Mouse (Mus musculus): ENCODE results near the gene Nacc1. TPM values are rescaled to one million over a fixed set of nuclear protein-coding genes. Genes with fewer than 3 reads are reported as not detected.

Gene Nacc1
- polyA plus RNA-seq, 1 experiment from 2014 or later = 12.5 TPM

DNA sequence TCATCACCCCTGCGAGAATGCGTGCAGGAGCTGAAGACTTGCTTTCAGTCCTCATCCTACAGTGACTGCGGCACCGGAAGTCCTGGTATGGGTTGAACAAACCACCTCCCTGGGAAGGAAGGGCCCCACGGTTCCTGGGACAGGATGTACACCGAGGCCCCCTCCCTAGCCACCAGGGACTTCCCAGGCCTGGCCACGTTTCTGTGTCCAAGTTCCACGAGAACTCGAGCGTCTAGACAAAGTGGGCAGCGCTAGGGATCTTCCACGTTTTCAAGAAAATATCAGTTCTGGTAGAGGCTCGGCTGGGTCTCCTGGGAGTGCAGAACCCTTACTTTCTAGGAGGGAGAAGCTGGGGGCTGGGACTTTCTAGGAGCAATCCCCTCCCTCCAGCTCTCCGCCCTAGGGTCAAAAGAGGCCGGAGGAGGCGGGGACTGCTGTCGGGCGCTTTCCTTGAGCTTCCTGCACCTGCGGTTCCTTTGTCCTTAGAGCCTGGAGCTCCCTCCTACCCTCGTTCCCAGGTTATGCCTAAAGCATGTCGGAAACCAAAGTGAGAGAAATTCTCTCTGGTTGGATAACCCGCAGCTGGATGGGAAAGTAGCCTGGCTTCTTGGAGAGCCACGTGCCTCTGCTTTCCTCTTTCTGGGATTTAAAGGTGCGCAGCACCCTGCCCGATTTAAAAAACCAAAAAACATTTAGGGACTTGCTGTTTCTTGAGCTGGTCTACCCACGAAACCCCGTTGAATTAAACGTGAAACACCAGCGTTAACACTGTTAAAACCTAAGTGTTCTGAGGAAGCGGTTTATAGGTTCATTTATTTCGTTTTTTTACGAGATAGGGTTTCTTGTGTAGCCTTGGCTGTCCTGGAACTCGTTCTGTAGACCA lies 27.5 kb downstream of the Nacc1 start:
- Histone ChIP-seq H3K36me3 (no peaks in the 10 kb centered on the region), H3K9me3 (replicated peaks) (no peaks in the 10 kb centered on the region), H3K27ac (peak overlapping the region; percentile 98), H3K27me3 (replicated peaks) (peaks cover 11% of the 10 kb centered on the region), H3K4me2 (peak overlapping the region; percentile 98), H3K4me1 (peaks cover 78% of the 10 kb centered on the region), H3K9ac (peak overlapping the region; percentile 92), H3K4me3 (peak overlapping the region; percentile 75)
- ATAC-seq = no peak
- WGBS (ENCODE audit: insufficient replicate concordance) = 3% methylated on average over 33 of the region's 33 CpGs

DNA sequence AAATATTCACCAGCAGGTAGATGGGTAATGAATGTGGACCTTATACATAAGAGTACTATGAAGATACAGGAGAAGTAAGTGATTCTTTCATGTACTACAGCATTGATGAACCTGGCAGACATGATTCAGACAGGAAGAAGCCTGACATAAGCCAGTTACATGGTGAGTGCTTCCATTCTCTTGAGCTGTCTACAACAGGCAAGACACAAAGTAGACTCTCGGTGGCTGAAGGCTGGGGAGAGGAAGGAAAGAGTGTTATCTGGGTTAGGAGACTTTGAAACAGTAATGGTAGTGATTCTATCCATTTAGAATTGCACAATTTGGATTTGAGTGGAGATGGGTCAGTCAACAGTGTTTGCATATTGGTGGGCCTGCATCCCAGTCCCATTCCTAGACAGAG lies 28.7 kb downstream of the Nacc1 start:
- H3K36me3 ChIP-seq = no peaks in the 10 kb centered on the region
- H3K27me3 ChIP-seq (replicated peaks) = peaks cover 17% of the 10 kb centered on the region
- no peak overlapping the region for H3K4me3 ChIP-seq
- no peak overlapping the region for H3K9ac ChIP-seq
- H3K9me3 ChIP-seq (replicated peaks) = no peaks in the 10 kb centered on the region
- peaks cover 85% of the 10 kb centered on the region for H3K4me1 ChIP-seq
- peak overlapping the region; percentile 98; the same call in 1 of the 2 replicates for H3K27ac ChIP-seq
- no peak for ATAC-seq
- WGBS (ENCODE audit: insufficient replicate concordance) = 21% methylated on average over 1 of the region's 1 CpGs
- no peak overlapping the region for H3K4me2 ChIP-seq

DNA sequence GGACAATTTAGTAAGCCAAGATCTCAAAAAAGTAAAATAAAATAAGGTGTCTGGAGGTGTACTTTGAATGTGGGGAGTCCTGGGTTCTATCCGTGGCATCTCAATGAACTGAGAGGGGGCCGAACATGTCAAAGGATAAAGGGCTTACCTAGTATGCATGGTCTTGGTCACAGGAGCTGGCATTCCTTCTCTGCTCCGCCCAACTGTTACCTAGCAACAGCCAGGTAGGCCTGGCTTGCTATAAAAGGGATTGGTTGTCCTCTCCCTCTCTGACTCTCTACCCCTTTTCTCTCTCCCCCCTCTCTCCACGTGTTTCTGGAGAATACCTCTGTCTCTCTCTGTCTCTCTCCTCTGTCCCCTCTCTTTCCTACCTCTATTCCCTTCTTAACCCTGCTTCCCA lies 30.0 kb downstream of the Nacc1 start:
- H3K4me1 ChIP-seq = peaks cover 82% of the 10 kb centered on the region

DNA sequence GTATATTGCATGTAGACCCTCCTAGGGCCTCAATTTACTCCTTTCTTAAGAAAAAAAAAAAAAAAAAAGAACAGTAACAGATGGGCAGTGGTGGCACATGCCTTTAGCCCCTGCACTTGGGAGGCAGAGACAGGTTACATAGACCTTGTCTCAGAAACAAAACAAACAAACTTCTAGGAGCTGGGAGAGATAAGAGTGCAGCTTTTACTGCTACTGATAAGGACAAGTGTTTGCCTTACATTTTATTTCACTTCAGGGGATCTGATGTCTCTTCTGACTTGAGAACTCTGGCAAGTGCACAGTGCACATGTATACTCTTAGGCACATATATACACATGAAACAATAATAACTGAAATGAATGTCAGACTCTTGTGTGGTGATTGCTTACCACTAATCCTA lies 30.5 kb downstream of the Nacc1 start:
- Histone ChIP-seq H3K27ac (peak overlapping the region; percentile 81), H3K9me3 (replicated peaks) (no peaks in the 10 kb centered on the region), H3K4me1 (peaks cover 79% of the 10 kb centered on the region), H3K4me2 (peak overlapping the region; percentile 88), H3K36me3 (no peaks in the 10 kb centered on the region), H3K4me3 (peak overlapping the region; percentile 53), H3K9ac (peak overlapping the region; percentile 69), H3K27me3 (replicated peaks) (peaks cover 17% of the 10 kb centered on the region)
- ATAC-seq = no peak

More for the DNA sequence above, 30.0 kb downstream of the Nacc1 start:
- peaks cover 17% of the 10 kb centered on the region for H3K27me3 ChIP-seq (replicated peaks)
- peak overlapping the region; percentile 88 for H3K4me2 ChIP-seq
- no peak for ATAC-seq
- H3K9ac ChIP-seq = peak overlapping the region; percentile 69; the same call in 1 of the 2 replicates
- peak overlapping the region; percentile 81 for H3K27ac ChIP-seq
- no peaks in the 10 kb centered on the region for H3K9me3 ChIP-seq (replicated peaks)
- no peak overlapping the region for H3K4me3 ChIP-seq
- 69% methylated on average over 4 of the region's 4 CpGs for WGBS (ENCODE audit: insufficient replicate concordance)
- H3K36me3 ChIP-seq = no peaks in the 10 kb centered on the region

DNA sequence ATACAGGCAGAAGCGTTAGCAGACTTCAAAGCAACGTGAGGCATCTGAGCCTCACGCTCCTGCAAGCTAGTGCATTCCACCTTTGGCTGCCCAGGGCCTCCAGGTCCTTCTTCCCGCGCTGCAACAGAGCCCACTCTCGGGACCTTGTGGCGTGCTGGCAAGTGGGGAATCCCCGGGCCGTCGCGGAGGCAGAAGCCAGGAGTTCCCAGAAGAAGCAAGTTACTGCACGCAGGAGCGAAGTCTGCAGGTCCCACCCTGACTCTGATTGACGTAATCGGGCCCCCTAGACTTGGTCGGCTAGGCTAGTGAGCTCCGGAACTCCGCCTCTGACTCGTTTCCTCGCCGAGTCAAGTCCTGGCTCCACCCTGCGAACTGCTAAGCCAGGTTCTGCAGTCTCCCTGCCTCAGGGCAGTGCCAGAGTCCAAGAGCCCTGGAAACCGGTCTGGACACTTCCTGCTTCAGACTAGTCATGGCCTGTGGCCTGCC lies 31.0 kb downstream of the Nacc1 start:
- Histone ChIP-seq H3K4me1 (peaks cover 75% of the 10 kb centered on the region), H3K9ac (peak overlapping the region; percentile 69), H3K36me3 (no peaks in the 10 kb centered on the region), H3K9me3 (replicated peaks) (no peaks in the 10 kb centered on the region), H3K27me3 (replicated peaks) (peaks cover 17% of the 10 kb centered on the region), H3K4me3 (peak overlapping the region; percentile 53), H3K4me2 (peak overlapping the region; percentile 88), H3K27ac (peak overlapping the region; percentile 81)
- 2% methylated on average over 23 of the region's 23 CpGs for WGBS (ENCODE audit: insufficient replicate concordance)
- peak; percentile 72 for ATAC-seq

DNA sequence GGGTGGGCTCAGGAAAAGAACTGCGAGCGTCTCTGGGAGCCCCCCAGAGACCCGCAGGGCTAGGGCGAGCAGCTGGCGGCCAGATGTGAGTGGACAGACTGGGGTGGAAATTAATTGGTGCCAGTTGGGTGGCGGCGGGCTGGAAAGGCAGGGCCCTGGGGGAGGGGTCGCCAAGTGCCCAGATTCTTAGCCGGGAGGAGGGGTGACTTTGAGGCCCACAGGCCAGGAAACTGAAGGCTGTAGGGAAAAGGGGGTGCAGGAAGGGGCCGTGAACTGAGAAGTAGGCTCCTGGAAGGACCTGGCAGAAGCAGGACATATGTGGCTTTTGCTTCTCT lies 31.5 kb downstream of the Nacc1 start:
- Histone ChIP-seq H3K4me1 (peaks cover 70% of the 10 kb centered on the region), H3K36me3 (no peaks in the 10 kb centered on the region), H3K9ac (peak overlapping the region; percentile 69), H3K27me3 (replicated peaks) (peaks cover 17% of the 10 kb centered on the region), H3K27ac (peak overlapping the region; percentile 81), H3K4me3 (peak overlapping the region; percentile 53), H3K4me2 (peak overlapping the region; percentile 88), H3K9me3 (replicated peaks) (no peaks in the 10 kb centered on the region)
- ATAC-seq = no peak
- 5% methylated on average over 10 of the region's 10 CpGs for WGBS (ENCODE audit: insufficient replicate concordance)

DNA sequence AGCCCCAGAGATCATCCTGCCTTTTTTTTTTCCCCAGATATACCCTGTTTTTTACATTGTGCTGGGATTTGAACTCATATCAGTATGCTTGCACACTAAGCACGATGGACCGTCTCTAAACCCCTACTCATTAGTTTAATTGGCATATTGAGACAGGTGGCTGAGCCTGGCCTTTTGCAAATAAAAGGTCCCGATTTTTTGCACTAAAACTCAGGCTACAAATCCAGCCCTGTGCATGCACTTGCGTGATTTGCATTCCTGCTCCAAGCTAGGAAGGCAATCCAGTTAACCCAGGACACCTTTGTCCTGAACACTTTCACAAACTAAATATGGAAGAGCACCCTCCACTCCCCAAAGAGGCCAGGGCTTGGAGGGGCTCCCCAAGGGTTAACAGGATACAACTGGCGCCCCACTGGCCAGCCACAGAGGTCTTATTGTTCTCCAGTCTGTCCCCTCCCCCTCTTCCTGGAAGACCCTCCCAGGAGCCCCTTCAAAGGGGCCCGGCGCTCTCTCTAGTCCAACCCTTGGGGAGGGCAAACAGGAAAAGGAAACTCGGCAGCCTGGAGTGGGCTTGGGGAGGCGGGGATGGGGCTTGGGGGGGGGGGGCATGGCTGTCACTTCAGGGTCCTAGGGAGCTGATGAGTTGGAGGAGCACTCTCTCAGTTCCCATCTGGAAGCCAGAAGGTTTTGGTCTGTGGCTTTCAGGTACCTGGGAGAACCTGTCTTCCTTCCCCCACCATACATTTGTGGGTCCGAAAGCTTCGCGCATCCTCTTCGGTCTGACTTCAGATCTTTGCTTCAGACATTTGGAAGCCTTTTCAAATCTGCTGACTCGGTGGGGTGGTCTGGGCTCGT lies 32.1 kb downstream of the Nacc1 start:
- Histone ChIP-seq H3K9me3 (replicated peaks) (no peaks in the 10 kb centered on the region), H3K4me3 (peak overlapping the region; percentile 53), H3K4me1 (peaks cover 64% of the 10 kb centered on the region), H3K27me3 (replicated peaks) (peaks cover 17% of the 10 kb centered on the region), H3K36me3 (no peaks in the 10 kb centered on the region), H3K9ac (peak overlapping the region; percentile 69), H3K27ac (peak overlapping the region; percentile 81), H3K4me2 (peak overlapping the region; percentile 88)
- 7% methylated on average over 15 of the region's 15 CpGs for WGBS (ENCODE audit: insufficient replicate concordance)
- peak; percentile 20; the same call in 1 of the 2 replicates for ATAC-seq

DNA sequence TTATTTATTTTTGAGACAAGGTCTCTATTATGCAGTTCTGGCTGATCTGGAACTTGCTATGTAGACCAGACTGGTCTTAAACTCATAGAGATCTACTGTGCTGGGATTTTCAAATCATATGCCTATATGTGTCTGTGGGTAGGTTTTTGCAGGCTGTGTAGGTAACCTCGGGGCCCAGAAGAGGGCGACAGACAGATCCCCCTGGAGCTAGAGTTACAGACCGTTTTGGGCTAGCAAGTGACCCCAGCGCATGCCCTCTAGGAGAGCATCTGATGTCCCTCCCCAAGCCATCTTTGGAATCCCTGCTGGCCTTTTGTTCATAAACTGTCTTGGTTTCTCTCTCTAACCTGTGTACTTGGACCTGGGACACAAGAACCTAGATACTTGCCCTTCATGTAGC lies 33.1 kb downstream of the Nacc1 start:
- 43% methylated on average over 4 of the region's 4 CpGs for WGBS (ENCODE audit: insufficient replicate concordance)
- peaks cover 55% of the 10 kb centered on the region for H3K4me1 ChIP-seq
- peaks cover 17% of the 10 kb centered on the region for H3K27me3 ChIP-seq (replicated peaks)
- no peak overlapping the region for H3K27ac ChIP-seq
- no peak overlapping the region for H3K9ac ChIP-seq
- no peak overlapping the region for H3K4me2 ChIP-seq
- H3K36me3 ChIP-seq = no peaks in the 10 kb centered on the region
- no peak overlapping the region for H3K4me3 ChIP-seq
- H3K9me3 ChIP-seq (replicated peaks) = no peaks in the 10 kb centered on the region
- no peak for ATAC-seq

DNA sequence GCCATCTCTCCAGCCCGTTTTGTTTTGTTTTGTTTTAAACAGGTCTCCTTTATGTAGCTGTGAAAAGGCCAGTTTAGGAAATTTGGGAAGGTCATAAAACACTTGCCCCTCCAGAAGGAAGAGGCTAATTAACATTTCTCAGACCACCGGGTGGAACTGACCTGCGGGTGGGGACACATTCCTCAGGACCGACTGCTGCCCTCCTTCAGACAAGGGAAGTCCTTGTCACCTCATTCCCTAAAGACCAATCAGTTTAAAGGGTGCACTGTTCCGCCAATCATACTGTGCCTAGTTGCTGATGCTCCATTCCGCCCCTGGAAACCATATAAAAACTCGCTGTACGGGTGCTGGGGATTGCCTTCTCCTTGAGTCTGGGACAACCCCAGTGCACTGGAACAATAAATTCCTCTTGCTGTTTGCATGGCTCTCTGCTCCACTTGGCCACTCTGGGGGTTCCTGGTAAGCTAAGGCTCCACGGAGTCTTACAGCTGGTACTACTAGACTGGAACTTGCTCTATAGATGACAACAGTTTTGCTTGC lies 34.5 kb downstream of the Nacc1 start:
- Histone ChIP-seq H3K4me2 (no peak overlapping the region), H3K4me3 (no peak overlapping the region), H3K36me3 (no peaks in the 10 kb centered on the region), H3K27me3 (replicated peaks) (peaks cover 17% of the 10 kb centered on the region), H3K4me1 (peaks cover 44% of the 10 kb centered on the region), H3K9me3 (replicated peaks) (no peaks in the 10 kb centered on the region), H3K27ac (no peak overlapping the region), H3K9ac (no peak overlapping the region)
- 60% methylated on average over 9 of the region's 9 CpGs for WGBS (ENCODE audit: insufficient replicate concordance)
- ATAC-seq = no peak

DNA sequence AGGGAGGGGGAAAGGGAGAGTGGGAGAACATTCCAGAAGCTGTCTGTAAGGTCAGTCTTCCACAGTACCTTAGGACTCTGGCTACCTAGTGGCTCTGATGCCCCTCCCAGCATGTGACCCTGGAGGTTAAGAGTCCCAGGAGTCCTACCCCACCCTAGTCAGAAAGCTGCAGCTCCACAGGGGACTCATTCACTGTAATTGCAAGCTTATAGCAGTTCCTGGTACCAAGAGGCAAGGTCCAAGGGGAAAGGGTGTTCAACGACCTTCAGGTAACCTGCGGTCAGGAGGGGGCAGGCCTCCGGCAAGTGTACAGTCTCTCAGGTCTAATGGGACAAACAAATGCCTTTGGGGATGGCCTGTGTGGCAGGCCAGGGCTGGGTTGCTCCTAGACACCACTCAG lies 37.4 kb downstream of the Nacc1 start:
- H3K4me3 ChIP-seq = no peak overlapping the region
- H3K27ac ChIP-seq = no peak overlapping the region
- H3K4me2 ChIP-seq = no peak overlapping the region
- H3K36me3 ChIP-seq = no peaks in the 10 kb centered on the region
- peaks cover 28% of the 10 kb centered on the region for H3K4me1 ChIP-seq
- WGBS (ENCODE audit: insufficient replicate concordance) = 64% methylated on average over 3 of the region's 3 CpGs
- ATAC-seq = no peak
- peaks cover 10% of the 10 kb centered on the region; the same call in 1 of the 2 replicates for H3K27me3 ChIP-seq (replicated peaks)
- H3K9ac ChIP-seq = no peak overlapping the region
- H3K9me3 ChIP-seq (replicated peaks) = no peaks in the 10 kb centered on the region

DNA sequence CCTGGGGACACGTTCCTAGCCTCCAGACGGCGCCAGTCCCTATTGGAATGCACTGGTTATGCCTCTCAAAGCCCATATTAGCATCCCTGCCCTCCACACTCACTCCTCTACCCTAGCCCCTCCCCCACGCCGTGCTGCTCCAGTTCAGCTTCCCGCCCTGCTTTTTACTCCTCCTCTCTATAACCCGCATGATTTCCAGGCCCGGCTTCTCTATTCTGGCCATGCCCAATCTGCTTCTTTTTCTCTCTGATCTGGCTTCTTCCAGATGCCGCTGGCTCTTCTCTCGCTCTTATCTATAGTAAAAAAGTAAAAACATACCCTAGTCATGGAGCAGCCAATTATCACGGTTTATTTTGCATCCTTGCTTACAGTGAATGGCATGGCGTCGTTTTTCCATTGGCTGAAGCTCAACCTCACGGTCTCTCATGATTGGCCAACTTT lies 40.2 kb downstream of the Nacc1 start:
- peaks cover 13% of the 10 kb centered on the region for H3K4me1 ChIP-seq
- peak overlapping the region; percentile 28 for H3K4me3 ChIP-seq
- H3K9ac ChIP-seq = peak overlapping the region; percentile 30
- H3K4me2 ChIP-seq = peak overlapping the region; percentile 55
- peak; percentile 67 for ATAC-seq
- no peaks in the 10 kb centered on the region for H3K36me3 ChIP-seq
- H3K9me3 ChIP-seq (replicated peaks) = no peaks in the 10 kb centered on the region
- 0 out of 2 replicates have a peak, but pooled peaks cover 3% of the 10 kb centered on the region for H3K27me3 ChIP-seq (replicated peaks)
- H3K27ac ChIP-seq = peak overlapping the region; percentile 42
- WGBS (ENCODE audit: insufficient replicate concordance) = 5% methylated on average over 14 of the region's 14 CpGs
